Mouse (Mus musculus): ENCODE measurements around the gene Fkbp5. TPM values are rescaled to one million over a fixed set of nuclear protein-coding genes. Genes with fewer than 3 reads are reported as not detected.
A peak's percentile ranks its signal among the peaks of the same experiment; 100 is the strongest.
"Not testable (repeated sequence)": the region's sequence is repeated elsewhere in the genome, so short reads cannot be mapped to it uniquely, and the experiment has no call there.

The Fkbp5 gene
- polyA plus RNA-seq, 1 experiment = 17.9 TPM

GRCm38 (mm10) chr17:28433029-28433428, 84.3 kb downstream of the Fkbp5 start:
- 91% methylated on average over 6 of the region's 6 CpGs for WGBS
- DNase-seq (ENCODE audit: low read depth, low spot score) = no peak

GRCm38 (mm10) chr17:28431931-28432335, 85.4 kb downstream of the Fkbp5 start:
- DNase-seq (ENCODE audit: low read depth, low spot score) = no peak
- WGBS = 81% methylated on average over 6 of the region's 6 CpGs

- WGBS = 69% methylated on average over 7 of the region's 7 CpGs
- DNase-seq (ENCODE audit: low read depth, low spot score) = no peak
Observed at GRCm38 (mm10) chr17:28431038-28431437, 86.3 kb downstream of the Fkbp5 start.

GRCm38 (mm10) chr17:28428474-28429258, 88.7 kb downstream of the Fkbp5 start:
- no peak for DNase-seq (ENCODE audit: low read depth, low spot score)
- WGBS = 42% methylated on average over 15 of the region's 15 CpGs

GRCm38 (mm10) chr17:28427666-28428065, 89.7 kb downstream of the Fkbp5 start:
- 77% methylated on average over 6 of the region's 6 CpGs for WGBS

GRCm38 (mm10) chr17:28424373-28424772, 93.0 kb downstream of the Fkbp5 start:
- DNase-seq (ENCODE audit: low read depth, low spot score) = peak; percentile 64
- 33% methylated on average over 6 of the region's 6 CpGs for WGBS

More at GRCm38 (mm10) chr17:28427666-28428065, 89.7 kb downstream of the Fkbp5 start:
- DNase-seq (ENCODE audit: low read depth, low spot score) = no peak

GRCm38 (mm10) chr17:28421071-28421470, 96.3 kb downstream of the Fkbp5 start:
- WGBS = 77% methylated on average over 5 of the region's 5 CpGs
- DNase-seq (ENCODE audit: low read depth, low spot score) = no peak

- DNase-seq (ENCODE audit: low read depth, low spot score) = no peak
- 45% methylated on average over 12 of the region's 12 CpGs for WGBS
Observed at GRCm38 (mm10) chr17:28420229-28421051, 96.9 kb downstream of the Fkbp5 start.

GRCm38 (mm10) chr17:28419636-28420035, 97.7 kb downstream of the Fkbp5 start:
- DNase-seq (ENCODE audit: low read depth, low spot score) = no peak

GRCm38 (mm10) chr17:28418954-28419353, 98.4 kb downstream of the Fkbp5 start:
- no peak for DNase-seq (ENCODE audit: low read depth, low spot score)

More at GRCm38 (mm10) chr17:28419636-28420035, 97.7 kb downstream of the Fkbp5 start:
- 74% methylated on average over 6 of the region's 6 CpGs for whole genome bisulfite sequencing

GRCm38 (mm10) chr17:28418481-28418880, 98.8 kb downstream of the Fkbp5 start:
- not testable (repeated sequence) for DNase-seq (ENCODE audit: low read depth, low spot score)

More at GRCm38 (mm10) chr17:28418954-28419353, 98.4 kb downstream of the Fkbp5 start:
- WGBS = 80% methylated on average over 1 of the region's 1 CpGs

GRCm38 (mm10) chr17:28417771-28418170, 99.6 kb downstream of the Fkbp5 start:
- no peak for DNase-seq (ENCODE audit: low read depth, low spot score)
- 86% methylated on average over 5 of the region's 5 CpGs for WGBS

- DNase-seq (ENCODE audit: low read depth, low spot score) = no peak
- WGBS = 61% methylated on average over 5 of the region's 5 CpGs
Observed at GRCm38 (mm10) chr17:28415271-28415670, 102.1 kb downstream of the Fkbp5 start.

GRCm38 (mm10) chr17:28411381-28411960, 105.9 kb downstream of the Fkbp5 start:
- DNase-seq (ENCODE audit: low read depth, low spot score) = no peak
- WGBS = 83% methylated on average over 10 of the region's 10 CpGs

GRCm38 (mm10) chr17:28410731-28411130, 106.6 kb downstream of the Fkbp5 start:
- DNase-seq (ENCODE audit: low read depth, low spot score) = no peak
- WGBS = 91% methylated on average over 4 of the region's 4 CpGs

- WGBS = 28% methylated on average over 5 of the region's 5 CpGs
Observed at GRCm38 (mm10) chr17:28408251-28408918, 108.9 kb downstream of the Fkbp5 start.

GRCm38 (mm10) chr17:28407418-28408250, 109.7 kb downstream of the Fkbp5 start:
- peak; percentile 59 for DNase-seq (ENCODE audit: low read depth, low spot score)
- 21% methylated on average over 15 of the region's 15 CpGs for WGBS

More at GRCm38 (mm10) chr17:28408251-28408918, 108.9 kb downstream of the Fkbp5 start:
- no peak for DNase-seq (ENCODE audit: low read depth, low spot score)

- DNase-seq (ENCODE audit: low read depth, low spot score) = no peak
- WGBS = 92% methylated on average over 7 of the region's 7 CpGs
Observed at GRCm38 (mm10) chr17:28406471-28406870, 110.9 kb downstream of the Fkbp5 start.

GRCm38 (mm10) chr17:28404745-28405144, 112.6 kb downstream of the Fkbp5 start:
- not testable (repeated sequence) for DNase-seq (ENCODE audit: low read depth, low spot score)
- WGBS = 96% methylated on average over 2 of the region's 2 CpGs
